Mouse (Mus musculus): ENCODE results near the gene Wdr53. TPM values are rescaled to one million over a fixed set of nuclear protein-coding genes. Genes with fewer than 3 reads are reported as not detected.

The Wdr53 gene
- polyA plus RNA-seq (2015; fragmentation: Nextera tagmentation; extraction: Ambion mirVana) = 17.3 and 26.3 TPM in 2 replicates

DNA sequence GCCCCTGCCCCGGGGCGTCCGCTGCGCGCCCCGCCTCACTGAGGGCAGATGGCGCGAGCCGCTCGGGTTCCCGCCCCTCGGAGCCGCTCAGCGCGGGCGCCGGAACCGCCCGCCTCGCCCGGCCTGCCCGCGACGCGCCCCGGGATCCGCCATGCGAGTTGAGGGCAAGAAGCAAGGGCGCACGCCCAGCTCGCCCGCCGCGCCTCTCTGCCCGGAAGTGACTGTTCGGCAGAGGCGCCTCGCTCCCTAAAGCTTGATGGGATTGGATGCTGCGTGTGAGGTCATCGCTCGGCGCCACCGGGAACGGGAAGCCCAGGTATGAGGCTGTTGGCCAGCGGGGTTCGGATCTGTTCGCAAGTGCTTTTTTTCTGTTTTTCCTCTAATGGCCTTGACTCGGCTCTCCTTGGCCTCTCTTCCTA is at the start of gene Wdr53, which contains the start of gene Fbxo45:
Gene Wdr53, plus strand, starts transcription at position 276 of the 419 bp plus-strand sequence.
Gene Fbxo45, minus strand, starts transcription at position 207 of the 419 bp plus-strand sequence.

DNA sequence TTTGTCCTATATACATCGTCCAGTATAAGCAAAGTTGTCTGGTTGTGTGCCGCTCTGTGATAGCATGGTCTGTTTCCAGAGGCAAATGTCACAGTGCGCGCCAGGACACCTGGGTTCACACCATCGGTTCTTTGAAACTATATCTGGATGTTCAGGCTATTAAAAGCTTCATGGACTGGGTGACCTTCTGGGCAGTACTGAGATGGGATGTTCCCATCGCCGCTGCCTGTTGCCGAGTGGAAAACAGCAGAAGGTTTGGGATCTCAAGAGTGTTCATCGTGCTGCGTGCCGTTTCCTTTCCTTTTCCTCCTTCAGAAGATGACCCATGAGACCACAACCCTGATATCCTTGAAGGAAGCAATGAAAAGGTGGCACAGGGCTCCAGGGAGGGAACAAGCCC is 24.3 kb downstream of the Wdr53 start, which contains the start of gene Smco1:
Gene Smco1, plus strand, starts transcription at position 178 of the 400 bp plus-strand sequence.

DNA sequence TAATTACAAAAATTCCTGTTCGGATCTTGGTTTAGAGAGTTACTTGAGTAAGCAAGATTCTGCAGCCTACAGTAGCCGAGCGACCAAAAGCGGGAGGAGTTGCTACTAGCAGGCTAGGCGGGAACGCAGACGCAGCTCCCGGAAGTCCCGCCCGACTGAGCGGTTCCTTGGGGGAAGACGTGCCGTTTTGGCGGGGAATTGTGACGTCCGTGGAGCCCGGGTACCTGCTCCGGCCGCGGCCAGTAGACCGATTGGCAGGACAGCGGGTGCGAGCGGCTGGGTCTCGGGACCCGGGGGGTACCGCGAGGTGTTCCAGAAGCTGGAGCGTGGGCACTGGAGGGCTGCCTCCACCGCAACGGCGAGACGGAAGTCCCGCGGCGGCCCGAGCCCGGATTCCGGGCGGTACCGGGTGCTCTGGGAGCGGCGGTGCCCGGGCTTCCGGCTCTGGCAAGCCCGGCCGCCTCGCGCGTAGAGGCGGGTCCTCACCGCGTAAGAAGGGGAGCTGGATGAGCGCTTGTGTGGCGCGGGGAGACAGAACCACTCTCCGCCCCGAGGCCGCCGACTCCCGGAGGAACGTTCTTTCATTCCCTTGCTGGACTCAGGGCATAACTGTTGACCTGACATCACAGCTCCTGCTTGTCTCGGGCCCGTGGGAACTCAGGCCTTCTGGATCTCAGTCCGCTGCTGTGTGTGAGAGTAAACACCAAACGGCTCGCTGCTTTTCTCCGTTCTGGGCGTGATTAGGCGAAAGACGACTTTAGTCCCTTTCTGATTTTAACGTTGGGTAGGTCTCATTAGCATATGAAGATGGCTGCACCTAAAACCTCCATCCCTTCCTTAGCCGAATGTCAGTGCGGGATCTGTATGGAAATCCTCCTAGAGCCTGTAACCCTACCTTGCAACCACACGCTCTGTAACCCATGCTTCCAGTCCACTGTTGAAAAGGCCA is 30.6 kb downstream of the Wdr53 start, which contains the start of gene Rnf168:
Gene Rnf168, plus strand, starts transcription at position 152 of the 949 bp plus-strand sequence.

Small RNAs within 50 kb of the gene (microRNA-seq; reads per million reads assigned to microRNA genes)
- gene Mir1946a (ENCODE audit: borderline replicate concordance, insufficient number of aligned reads) = not detected

Other genes starting within 250 kb of the Wdr53 start
- 5.7 and 7.3 TPM in 2 replicates for gene Senp5, start 243.9 kb upstream of the Wdr53 start, polyA plus RNA-seq (2015; fragmentation: Nextera tagmentation; extraction: Ambion mirVana)
- 17.1 and 22.1 TPM in 2 replicates for gene Pak2, start 167.9 kb upstream of the Wdr53 start, polyA plus RNA-seq (2015; fragmentation: Nextera tagmentation; extraction: Ambion mirVana)
- 88.6 and 126 TPM in 2 replicates for gene Pigx, start 147.5 kb upstream of the Wdr53 start, polyA plus RNA-seq (2015; fragmentation: Nextera tagmentation; extraction: Ambion mirVana)
- 23.5 and 34.4 TPM in 2 replicates for gene Cep19, start 147.4 kb upstream of the Wdr53 start, polyA plus RNA-seq (2015; fragmentation: Nextera tagmentation; extraction: Ambion mirVana)
- gene Nrros, start 81.6 kb upstream of the Wdr53 start, polyA plus RNA-seq (2015; fragmentation: Nextera tagmentation; extraction: Ambion mirVana) = 10.7 and 17.3 TPM in 2 replicates
- not detected in 2 replicates for gene Bex6, start 67.4 kb upstream of the Wdr53 start, polyA plus RNA-seq (2015; fragmentation: Nextera tagmentation; extraction: Ambion mirVana)
- gene Fbxo45, start 69 bp upstream of the Wdr53 start, polyA plus RNA-seq (2015; fragmentation: Nextera tagmentation; extraction: Ambion mirVana) = 8.3 and 9.9 TPM in 2 replicates
- gene Smco1, start 24.2 kb downstream of the Wdr53 start, polyA plus RNA-seq (2015; fragmentation: Nextera tagmentation; extraction: Ambion mirVana) = not detected in 2 replicates
- gene Rnf168, start 30.2 kb downstream of the Wdr53 start, polyA plus RNA-seq (2015; fragmentation: Nextera tagmentation; extraction: Ambion mirVana) = 13.7 and 21.8 TPM in 2 replicates
- gene Ubxn7, start 85.0 kb downstream of the Wdr53 start, polyA plus RNA-seq (2015; fragmentation: Nextera tagmentation; extraction: Ambion mirVana) = 11.0 and 16.7 TPM in 2 replicates
- not detected in 2 replicates for gene Tm4sf19, start 153.3 kb downstream of the Wdr53 start, polyA plus RNA-seq (2015; fragmentation: Nextera tagmentation; extraction: Ambion mirVana)
- 44.8 and 69.6 TPM in 2 replicates for gene Tctex1d2, start 172.5 kb downstream of the Wdr53 start, polyA plus RNA-seq (2015; fragmentation: Nextera tagmentation; extraction: Ambion mirVana)
- 18.5 and 26.5 TPM in 2 replicates for gene Pcyt1a, start 183.7 kb downstream of the Wdr53 start, polyA plus RNA-seq (2015; fragmentation: Nextera tagmentation; extraction: Ambion mirVana)
- gene Slc51a, start 240.7 kb downstream of the Wdr53 start, polyA plus RNA-seq (2015; fragmentation: Nextera tagmentation; extraction: Ambion mirVana) = 1.3 and 1.7 TPM in 2 replicates
- not detected in 2 replicates for gene Zdhhc19, start 249.0 kb downstream of the Wdr53 start, polyA plus RNA-seq (2015; fragmentation: Nextera tagmentation; extraction: Ambion mirVana)